Mouse (Mus musculus) erythroblast, embryonic 14.5 days (primary cell): Measurements from ENCODE around the gene Zfp462.

Experiments
- GATA1 ChIP-seq: IDR thresholded peaks from 2 replicates; pipeline ENCODE4 v1.6.1; 2012; ENCODE audit warnings: low read length, inconsistent platforms, mixed read lengths
- TAL1 ChIP-seq: IDR thresholded peaks from 3 replicates; pipeline ENCODE4 v1.6.1; 2012; ENCODE audit warnings: low read length, inconsistent platforms, mixed read lengths

- TF ChIP-seq GATA1 (no peak), TAL1 (no peak)
Observed at GRCm38 (mm10) chr4:55015517-55015916, 70.7 kb downstream of the Zfp462 start.
